Mouse (Mus musculus) left cerebral cortex, postnatal 10 days (tissue): ENCODE measurements around the gene Fam198b. TPM values are rescaled to one million over a fixed set of nuclear protein-coding genes. Genes with fewer than 3 reads are reported as not detected.

Experiments
- DNase-seq, 2 experiments: peaks; one replicate each; pipeline ENCODE4 v3.0.0; 2021 to 2022; ENCODE audit warnings: low spot score in 2 of 2, mixed read lengths in 1 of 2; ENCODE audit errors: extremely low spot score in 1 of 2
- intact Hi-C: fragments of 180-260 bp; cut with DNase I; formaldehyde crosslinking; loops from one replicate; pipeline ENCODE4 v1.15.1; 2025
- total RNA-seq, 2 experiments: library from RNA; stranded (reverse); gene quantifications; 2 replicates each; pipeline ENCODE4 v1.2.3; 2021

Gene Fam198b
- total RNA-seq, 2 experiments from 2014 or later: 6.3 to 9.3 TPM

DNA sequence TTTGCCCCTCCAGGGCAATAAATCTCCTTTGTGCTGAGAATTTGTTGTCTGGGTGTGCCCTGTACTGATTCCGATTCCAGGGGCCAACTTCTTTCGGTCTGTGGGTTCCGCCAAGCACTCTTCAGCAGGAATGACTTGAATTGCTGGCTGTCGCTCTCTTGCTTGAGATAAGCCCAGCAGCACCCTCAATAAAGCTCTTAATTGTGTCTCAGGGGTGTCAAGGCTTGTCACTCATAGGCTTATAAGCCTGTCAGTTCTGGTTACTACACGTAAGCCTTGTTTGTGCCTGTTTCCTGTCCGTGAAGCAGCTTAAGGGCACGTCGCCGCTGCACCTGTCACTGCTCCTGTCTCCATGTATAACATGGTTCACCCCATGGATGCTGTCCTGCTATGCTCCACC lies 5.1 kb upstream of the Fam198b start:
- intact Hi-C loops: no loop called here
- DNase-seq: no peak

GRCm38 (mm10) chr3:79881645-79882044 lies 2.7 kb upstream of the Fam198b start:
- intact Hi-C loops: loop anchor here (10.0 kb wide), 1 partner anchor 913 kb away; no protein-coding TSS in a partner anchor
- DNase-seq: no peak

DNA sequence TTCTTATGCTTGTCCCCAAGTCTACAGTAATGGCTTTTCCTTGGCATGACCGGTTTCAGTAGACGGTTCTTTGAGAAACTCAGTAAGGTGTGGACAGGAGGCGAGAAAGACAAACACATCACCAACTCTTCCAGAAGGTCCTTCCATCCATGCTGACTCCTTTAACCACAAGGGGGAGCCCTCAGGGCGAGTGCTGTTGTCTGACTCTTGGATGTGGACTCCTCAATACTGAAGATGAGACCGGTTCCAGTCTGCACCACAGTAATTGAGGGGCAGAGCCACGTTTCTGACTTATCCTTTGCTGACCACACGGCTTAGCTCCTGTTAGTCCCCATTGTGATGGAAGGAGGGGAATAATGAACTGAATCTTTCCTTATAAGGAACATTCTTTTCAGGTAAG lies 1.2 kb upstream of the Fam198b start:
- intact Hi-C loops: loop anchor here (10.0 kb wide), 1 partner anchor 912 kb away; no protein-coding TSS in a partner anchor
- peak in 1 of 2 experiments; percentile 60 for DNase-seq

GRCm38 (mm10) chr3:79884761-79885189 lies 442 bp downstream of the Fam198b start:
- intact Hi-C loops: loop anchor here (2.0 to 10.0 kb wide), 2 partner anchors 174 to 910 kb away; no protein-coding TSS in a partner anchor
- peak; percentile 68 to 74 for DNase-seq

DNA sequence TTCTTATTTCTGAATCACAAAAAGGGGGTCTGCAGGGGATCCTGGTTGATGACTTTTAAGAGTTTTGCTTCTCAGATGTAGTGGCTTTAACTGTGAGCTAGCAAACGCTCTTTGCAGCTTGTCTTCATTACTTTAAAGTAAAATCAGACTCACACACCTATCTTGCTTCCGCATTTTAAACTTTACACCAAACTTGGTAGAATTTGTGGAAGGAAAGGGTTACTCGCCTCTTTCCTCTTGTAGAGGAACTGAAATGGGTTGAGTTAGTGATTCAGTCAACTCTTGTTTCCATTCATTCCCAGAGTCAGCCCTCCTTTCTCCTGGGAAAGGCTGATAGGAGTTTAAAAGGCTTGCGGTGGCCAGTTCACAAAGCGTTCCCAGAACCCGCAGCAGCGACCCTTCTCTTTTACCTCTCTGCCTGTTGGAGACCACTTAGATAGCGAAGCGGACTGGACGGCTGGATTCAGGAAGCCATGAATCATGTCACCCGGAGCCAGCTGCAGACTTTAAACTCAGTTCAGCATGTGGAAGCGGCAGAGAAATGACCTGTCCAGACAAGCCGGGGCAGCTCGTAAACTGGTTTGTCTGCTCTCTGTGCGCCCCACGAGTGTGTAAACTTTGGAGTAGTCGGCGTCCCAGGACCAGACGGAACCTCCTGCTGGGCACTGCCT lies 1.5 kb downstream of the Fam198b start:
- intact Hi-C loops: loop anchor here (2.0 to 10.0 kb wide), 2 partner anchors 173 to 909 kb away; no protein-coding TSS in a partner anchor
- no peak for DNase-seq

GRCm38 (mm10) chr3:79886357-79887091 lies 2.2 kb downstream of the Fam198b start:
- intact Hi-C loops: loop anchor here (10.0 kb wide), 1 partner anchor 908 kb away; no protein-coding TSS in a partner anchor
- DNase-seq: peak in 1 of 2 experiments; percentile 35

DNA sequence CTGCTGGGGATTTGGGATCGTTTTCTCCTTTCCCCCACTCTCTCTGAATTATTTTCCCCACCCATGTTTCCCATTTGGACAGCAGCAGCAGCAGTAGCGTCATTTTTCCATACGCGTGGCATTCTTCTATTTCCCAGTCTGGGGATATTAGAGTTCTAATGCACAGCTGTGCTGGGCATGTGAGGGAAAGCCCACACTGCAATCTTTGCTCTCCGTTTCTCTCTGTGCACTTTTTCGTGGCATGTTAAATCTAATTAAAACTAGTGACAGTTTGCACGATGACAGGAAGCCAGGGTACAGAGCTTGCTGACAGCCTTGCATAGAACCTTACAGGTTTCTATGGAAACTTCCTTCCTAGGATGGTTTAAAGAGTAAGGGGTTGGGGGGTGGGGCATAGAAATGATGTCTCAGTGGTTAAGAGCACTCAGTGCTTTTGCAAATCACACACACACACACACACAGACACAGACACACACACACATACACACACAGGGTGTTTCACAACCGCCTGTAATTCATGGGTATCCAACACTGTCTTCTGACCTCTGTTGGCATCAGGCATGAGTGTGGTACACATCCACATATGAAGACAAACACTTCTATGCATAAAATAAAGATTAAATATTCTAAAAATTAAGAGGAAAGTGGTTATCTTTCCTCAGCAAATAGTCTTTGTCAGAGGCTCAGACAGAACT lies 3.0 kb downstream of the Fam198b start:
- intact Hi-C loops: loop anchor here (10.0 kb wide), 1 partner anchor 907 kb away; no protein-coding TSS in a partner anchor
- DNase-seq: no peak

- intact Hi-C loops: loop anchor here (10.0 kb wide), 1 partner anchor 907 kb away; no protein-coding TSS in a partner anchor
- no peak for DNase-seq
Measured at GRCm38 (mm10) chr3:79887966-79888365, 3.6 kb downstream of the Fam198b start.

GRCm38 (mm10) chr3:79897534-79898370 lies 13.4 kb downstream of the Fam198b start:
- DNase-seq: no peak

DNA sequence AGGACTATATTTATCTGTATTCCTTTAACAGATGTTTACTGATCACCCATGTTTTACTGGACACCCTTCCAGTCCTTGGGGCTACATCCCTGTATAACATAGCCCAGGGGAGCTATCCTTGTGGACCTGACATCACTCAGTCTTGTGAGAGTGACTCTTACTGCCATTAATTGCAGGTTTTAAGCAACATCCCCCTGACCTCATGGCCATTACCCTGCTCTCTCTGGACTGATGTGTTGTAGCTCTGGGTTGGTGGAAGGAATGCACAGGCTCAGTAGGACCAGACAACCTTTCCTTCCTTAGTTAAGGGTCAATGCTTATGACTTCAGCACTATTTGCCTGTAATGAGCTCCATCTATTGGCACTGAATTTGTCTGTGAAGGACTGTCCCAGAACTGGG lies 14.2 kb downstream of the Fam198b start:
- DNase-seq: no peak
- intact Hi-C loops: no loop called here

More at GRCm38 (mm10) chr3:79897534-79898370, 13.4 kb downstream of the Fam198b start:
- intact Hi-C loops: no loop called here

DNA sequence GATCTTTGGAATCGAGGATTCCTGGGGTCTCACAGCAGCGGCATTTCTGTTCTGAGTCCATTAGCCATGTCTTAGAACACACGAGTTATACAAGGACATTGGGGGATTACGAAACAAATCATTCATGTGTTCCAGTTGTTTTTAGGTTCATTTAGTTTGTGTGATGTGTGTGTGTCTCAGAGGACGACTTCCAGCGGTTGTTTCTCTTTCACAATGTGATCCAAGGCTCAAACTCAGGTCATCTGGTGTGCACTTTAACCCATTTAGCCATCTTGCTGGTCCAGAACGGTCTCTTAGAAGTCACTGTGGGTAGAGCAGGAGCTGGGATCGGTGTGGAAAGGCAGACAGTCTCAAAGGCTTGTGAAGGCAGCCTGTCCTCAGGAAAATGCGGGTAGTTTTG lies 15.6 kb downstream of the Fam198b start:
- intact Hi-C loops: no loop called here
- no peak for DNase-seq

DNA sequence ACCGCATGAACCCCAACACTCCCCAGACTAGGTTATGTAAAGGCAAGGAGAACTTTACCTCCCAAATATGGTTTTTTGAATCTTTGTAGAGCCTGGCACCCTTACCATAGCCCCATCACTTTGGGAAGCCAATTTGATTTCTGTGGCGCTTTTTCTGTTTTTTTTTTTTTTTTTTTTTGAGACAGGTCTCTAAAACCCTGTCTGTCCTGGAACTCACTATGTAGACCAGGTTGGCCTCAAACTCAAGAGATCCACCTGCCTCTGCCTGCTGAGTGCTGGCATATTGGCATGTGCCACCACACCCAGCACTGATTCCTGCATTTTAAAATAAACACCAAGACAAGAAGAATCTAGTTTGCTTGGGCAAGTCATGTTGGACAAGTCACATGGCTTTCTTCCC lies 16.2 kb downstream of the Fam198b start:
- intact Hi-C loops: no loop called here
- DNase-seq: no peak

DNA sequence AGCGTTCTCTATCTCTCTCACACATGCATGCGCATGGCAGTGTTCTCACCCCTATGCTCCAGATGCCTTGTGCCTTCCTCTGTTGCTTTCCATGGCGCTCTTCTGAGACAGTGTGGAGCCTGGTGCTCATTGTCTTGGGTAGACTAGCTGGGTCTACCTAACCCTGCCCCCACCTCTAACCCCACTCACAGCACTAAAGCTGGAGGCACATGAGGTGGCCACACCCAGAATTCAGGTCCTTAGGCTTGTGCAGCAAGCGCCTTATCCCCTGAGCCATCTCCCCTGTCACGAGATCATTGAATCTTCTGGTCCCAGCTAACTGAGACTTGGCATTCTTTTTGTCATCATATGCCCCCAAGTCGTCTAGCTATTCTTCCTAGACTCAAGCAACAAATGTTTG lies 17.0 kb downstream of the Fam198b start:
- intact Hi-C loops: no loop called here
- no peak for DNase-seq

DNA sequence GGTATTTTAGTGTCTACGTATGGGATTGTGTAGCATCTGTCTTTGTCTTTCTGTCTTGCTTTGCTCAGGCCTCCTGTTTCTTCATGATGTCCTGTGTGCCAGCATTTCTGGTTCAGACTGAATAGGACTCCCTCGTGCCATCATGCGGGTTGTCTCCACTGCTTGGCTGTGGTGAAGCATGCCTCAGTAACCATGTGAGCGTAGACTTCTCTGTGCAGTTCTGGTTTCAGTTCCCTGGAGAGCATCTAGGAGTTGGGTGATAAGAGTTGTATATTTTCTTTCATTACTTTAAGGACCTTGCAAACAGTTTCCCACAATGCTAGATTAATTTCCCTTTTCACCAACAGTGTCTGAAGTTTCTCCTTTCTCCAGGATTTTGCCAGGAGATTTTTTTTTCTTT lies 17.4 kb downstream of the Fam198b start:
- intact Hi-C loops: no loop called here

DNA sequence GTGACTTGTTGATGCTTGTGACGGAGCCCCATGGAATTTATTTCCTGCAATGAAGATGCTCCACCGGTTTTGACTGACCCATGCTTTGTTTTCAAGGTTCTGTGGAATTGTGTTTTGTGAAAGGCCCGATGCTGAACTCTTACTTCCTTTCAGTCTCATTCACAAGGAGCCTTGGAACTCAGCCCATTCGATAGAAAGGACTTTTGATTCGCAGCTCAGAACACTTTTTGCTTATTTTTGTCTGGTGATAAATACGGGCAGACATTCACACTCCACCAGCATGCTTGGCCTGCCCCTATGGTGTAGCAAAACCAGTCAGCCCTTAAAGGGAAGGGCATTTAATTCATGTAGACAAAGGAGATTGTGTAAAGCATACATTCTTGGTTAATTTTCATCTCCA lies 19.5 kb downstream of the Fam198b start:
- no peak for DNase-seq
- intact Hi-C loops: no loop called here

More for the DNA sequence above, 17.4 kb downstream of the Fam198b start:
- no peak for DNase-seq

DNA sequence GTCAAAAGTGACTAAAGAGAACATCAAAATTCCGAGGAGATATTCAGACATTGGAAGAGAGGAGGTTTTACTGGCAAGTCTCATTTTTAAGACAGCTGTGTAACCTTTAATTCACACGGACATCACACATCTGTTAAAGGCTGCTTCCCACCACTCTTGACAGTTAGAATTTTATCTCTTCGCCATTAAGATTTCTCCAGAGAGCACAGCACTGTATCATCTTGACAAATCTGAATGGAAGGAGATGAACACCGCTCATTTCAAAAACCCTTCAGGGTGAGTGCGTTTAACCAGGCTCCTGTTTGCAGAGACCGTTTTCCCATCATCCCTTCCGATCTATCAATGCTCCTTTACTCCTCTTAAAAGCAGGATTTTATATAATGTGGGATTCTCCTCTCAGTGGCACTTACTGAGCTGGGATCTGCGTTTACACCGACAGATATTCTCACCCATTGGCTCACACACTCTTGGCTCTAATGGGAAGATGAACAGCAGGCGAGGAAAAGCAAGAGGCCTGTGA lies 20.0 kb downstream of the Fam198b start:
- intact Hi-C loops: no loop called here
- DNase-seq: no peak

GRCm38 (mm10) chr3:79905397-79905796 lies 21.1 kb downstream of the Fam198b start:
- no peak for DNase-seq
- intact Hi-C loops: no loop called here
